Mouse (Mus musculus) stomach, postnatal 0 days (tissue): ENCODE measurements around the gene Inafm2. TPM values are rescaled to one million over a fixed set of nuclear protein-coding genes. Genes with fewer than 3 reads are reported as not detected.

Source experiments
- ATAC-seq: fragments of 200-750 bp; cut with Nextera tagmentation; 2 replicates; pipeline ENCODE4 v1.8.0; 2017; ENCODE audit not compliant: low FRiP score, low TSS enrichment
- DNase-seq: peaks from one replicate; pipeline ENCODE4 v3.0.0-alpha.2; 2016; ENCODE audit warnings: low spot score
- H3K27ac ChIP-seq: fragments of 300-500 bp; sonication (generic); replicated peaks from 2 replicates; pipeline ENCODE4 v1.5.1; 2014; ENCODE audit warnings: mild to moderate bottlenecking, control low read depth
- H3K27me3 ChIP-seq: fragments of 300-500 bp; sonication (generic); 2 replicates; pipeline ENCODE4 v1.6.1; 2014; ENCODE audit warnings: low read length; ENCODE audit not compliant: control insufficient read depth, insufficient read depth
- H3K36me3 ChIP-seq: fragments of 300-500 bp; sonication (generic); 2 replicates; pipeline ENCODE4 v1.6.1; 2014; ENCODE audit warnings: low read length, mixed read lengths; ENCODE audit not compliant: control insufficient read depth, insufficient read depth
- H3K4me1 ChIP-seq: fragments of 300-500 bp; sonication (generic); replicated peaks from 2 replicates; pipeline ENCODE4 v1.6.1; 2014; ENCODE audit warnings: antibody characterized with exemption; ENCODE audit not compliant: control insufficient read depth, insufficient read depth
- H3K4me2 ChIP-seq: fragments of 300-500 bp; sonication (generic); replicated peaks from 2 replicates; pipeline ENCODE4 v1.6.1; 2014; ENCODE audit warnings: low read depth, mild to moderate bottlenecking, control low read depth, moderate library complexity
- H3K4me3 ChIP-seq: fragments of 300-500 bp; sonication (generic); 2 replicates; pipeline ENCODE4 v1.5.1; 2014; ENCODE audit warnings: low read depth, low read length, control low read depth
- H3K9ac ChIP-seq: fragments of 300-500 bp; sonication (generic); 2 replicates; pipeline ENCODE4 v1.6.1; 2014; ENCODE audit warnings: mild to moderate bottlenecking, low read length, control low read depth, mixed read lengths
- H3K9me3 ChIP-seq: fragments of 300-500 bp; sonication (generic); 2 replicates; pipeline ENCODE4 v1.6.1; 2016; ENCODE audit warnings: low read length; ENCODE audit not compliant: control insufficient read depth
- CTCF ChIP-seq: IDR thresholded peaks from 2 replicates; pipeline ENCODE4 v1.5.1; 2016; ENCODE audit warnings: antibody characterized with exemption, low read depth, mild to moderate bottlenecking, moderate library complexity
- EP300 ChIP-seq: optimal IDR thresholded peaks from 2 replicates; pipeline ENCODE3; 2016; ENCODE audit warnings: antibody characterized with exemption
- WGBS: fragments of 180-500 bp; shearing (Covaris S2); extraction: QIAGEN DNeasy Blood & Tissue Kit; methylation state at CpG from one replicate; pipeline ENCODE4 v1.1.7; 2014; 5-methylcytosine and 5-hydroxymethylcytosine counted together
- polyA plus RNA-seq: library from polyadenylated mRNA; unstranded; fragments of >200 nt; fragmentation: Nextera tagmentation; extraction: Ambion mirVana; gene quantifications from 2 replicates; pipeline ENCODE4 v1.2.1, GENCODE M21; 2015

The Inafm2 gene
- polyA plus RNA-seq, 1 experiment from 2014 or later = 33.8 TPM

GRCm38 (mm10) chr2:118743261-118743943 lies 2.2 kb upstream of the Inafm2 start:
- Histone ChIP-seq H3K27me3 (no peaks in the 10 kb centered on the region), H3K9me3 (no peaks in the 10 kb centered on the region), H3K9ac (no peak overlapping the region), H3K27ac (no peak overlapping the region), H3K4me1 (peaks cover 4% of the 10 kb centered on the region; the same call in 1 of the 2 replicates), H3K4me3 (no peak overlapping the region), H3K36me3 (0 out of 2 replicates have a peak, but pooled peaks cover 1% of the 10 kb centered on the region), H3K4me2 (no peak overlapping the region)
- TF ChIP-seq EP300 = no peak
- peak; percentile 86 for TF ChIP-seq CTCF
- WGBS = 23% methylated on average over 8 of the region's 8 CpGs
- DNase-seq (no peak), ATAC-seq (no peak)

- Histone ChIP-seq H3K4me2 (peak overlapping the region; percentile 99; the same call in 1 of the 2 replicates), H3K36me3 (0 out of 2 replicates have a peak, but pooled peaks cover 2% of the 10 kb centered on the region), H3K9ac (no peak overlapping the region), H3K27ac (no peak overlapping the region), H3K4me3 (no peak overlapping the region; the same call in 1 of the 2 replicates), H3K4me1 (peaks cover 4% of the 10 kb centered on the region; the same call in 1 of the 2 replicates), H3K9me3 (no peaks in the 10 kb centered on the region), H3K27me3 (no peaks in the 10 kb centered on the region)
- DNase-seq (no peak), ATAC-seq (no peak)
- no peak for TF ChIP-seq CTCF
- TF ChIP-seq EP300 = no peak
- 19% methylated on average over 7 of the region's 7 CpGs for WGBS
Measured at GRCm38 (mm10) chr2:118744621-118745020, 937 bp upstream of the Inafm2 start.

DNA sequence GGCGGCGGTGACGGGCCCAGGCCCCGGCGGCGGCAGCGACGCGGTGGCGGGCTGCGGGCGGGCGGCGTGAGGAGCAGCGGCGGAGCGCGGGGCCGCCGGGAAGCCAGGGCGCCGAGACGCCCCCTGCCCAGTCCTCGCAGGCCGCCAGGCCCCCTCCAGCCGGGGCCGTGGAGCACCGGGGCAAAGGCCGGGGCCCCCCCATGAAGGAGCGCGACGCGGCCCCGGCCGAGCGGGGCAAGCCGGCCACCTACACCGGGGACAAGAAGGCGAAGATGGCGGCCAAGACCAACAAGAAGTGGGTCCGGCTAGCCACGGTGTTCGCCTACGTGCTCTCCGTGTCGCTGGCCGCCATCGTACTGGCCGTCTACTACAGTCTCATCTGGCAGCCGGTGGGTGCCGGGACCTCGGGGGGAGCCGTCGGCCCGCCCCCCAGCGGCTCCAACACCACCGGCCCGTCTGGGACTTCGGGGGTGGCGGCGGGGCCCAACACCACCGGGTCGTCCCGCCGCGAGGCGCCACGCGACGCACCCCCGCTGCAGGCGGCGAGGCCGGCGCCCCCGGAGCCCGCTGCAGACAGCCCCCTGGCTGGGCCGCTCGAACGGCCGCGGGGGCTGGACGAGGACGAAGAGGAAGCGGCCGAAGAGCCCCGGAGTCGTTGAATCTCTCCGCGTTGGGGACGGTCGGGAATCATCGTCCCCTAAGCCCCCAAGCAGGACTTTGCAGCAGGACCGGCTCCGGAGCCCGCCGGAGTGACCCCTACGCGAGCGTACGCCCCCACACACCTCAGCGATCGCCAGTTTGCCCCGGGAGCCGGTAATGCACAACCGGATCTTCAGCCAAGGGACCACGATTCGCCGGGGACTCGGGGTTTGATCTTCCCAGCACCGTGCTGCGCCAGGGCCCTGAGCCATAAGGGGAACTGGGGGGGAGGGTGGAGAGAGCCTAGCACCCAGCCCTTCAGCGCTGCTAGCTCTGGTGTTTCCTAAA lies 650 bp downstream of the Inafm2 start:
- Histone ChIP-seq H3K9me3 (no peaks in the 10 kb centered on the region), H3K4me2 (peak overlapping the region; percentile 99), H3K27me3 (no peaks in the 10 kb centered on the region), H3K9ac (peak overlapping the region; percentile 93), H3K4me3 (peak overlapping the region; percentile 80), H3K27ac (peak overlapping the region; percentile 84), H3K36me3 (0 out of 2 replicates have a peak, but pooled peaks cover 2% of the 10 kb centered on the region), H3K4me1 (peaks cover 4% of the 10 kb centered on the region; the same call in 1 of the 2 replicates)
- TF ChIP-seq CTCF (no peak; the same call in 1 of the 2 replicates), EP300 (no peak)
- under 1% methylated on average over 86 of the region's 113 CpGs for WGBS
- ATAC-seq = peak; percentile 41
- DNase-seq = peak; percentile 45

- Histone ChIP-seq H3K27ac (peak overlapping the region; percentile 53), H3K4me3 (peak overlapping the region; percentile 80), H3K4me1 (peaks cover 4% of the 10 kb centered on the region; the same call in 1 of the 2 replicates), H3K27me3 (no peaks in the 10 kb centered on the region), H3K9me3 (no peaks in the 10 kb centered on the region), H3K9ac (peak overlapping the region; percentile 41), H3K4me2 (peak overlapping the region; percentile 99), H3K36me3 (0 out of 2 replicates have a peak, but pooled peaks cover 2% of the 10 kb centered on the region)
- TF ChIP-seq CTCF = no peak
- no peak for TF ChIP-seq EP300
- 36% methylated on average over 10 of the region's 10 CpGs for WGBS
- DNase-seq (peak; percentile 46), ATAC-seq (no peak)
Measured at GRCm38 (mm10) chr2:118747301-118747960, 1.9 kb downstream of the Inafm2 start.

- WGBS = 39% methylated on average over 10 of the region's 10 CpGs
- H3K4me1 ChIP-seq = peaks cover 4% of the 10 kb centered on the region; the same call in 1 of the 2 replicates
- no peak overlapping the region for H3K4me3 ChIP-seq
- peak overlapping the region; percentile 14; the same call in 1 of the 2 replicates for H3K9ac ChIP-seq
- H3K27me3 ChIP-seq = no peaks in the 10 kb centered on the region
- no peaks in the 10 kb centered on the region for H3K9me3 ChIP-seq
- peak overlapping the region; percentile 64 for H3K27ac ChIP-seq
- TF ChIP-seq EP300 (no peak), CTCF (peak; percentile 28)
- no peak for DNase-seq
- ATAC-seq = peak; percentile 57; the same call in 1 of the 2 replicates
- H3K4me2 ChIP-seq = peak overlapping the region; percentile 0
- H3K36me3 ChIP-seq = 0 out of 2 replicates have a peak, but pooled peaks cover 2% of the 10 kb centered on the region
Measured at GRCm38 (mm10) chr2:118749341-118749884, 3.9 kb downstream of the Inafm2 start.
